Mouse (Mus musculus): Measurements from ENCODE around the gene Olfr92.

GRCm38 (mm10) chr17:37078990-37079389, 40.9 kb downstream of the Olfr92 start:
- no peak for TF ChIP-seq POLR2A (IDR thresholded peaks at IDR 0.05; ENCODE audit: insufficient read length, low read depth)
- no peak for TF ChIP-seq MAX (IDR thresholded peaks at IDR 0.05; ENCODE audit: low read depth)
